Mouse (Mus musculus): ENCODE data around the gene Klhl29.

- no peak for TF ChIP-seq POLR2A (IDR thresholded peaks at IDR 0.05; ENCODE audit: low read depth, low read length)
- TF ChIP-seq CTCF (IDR thresholded peaks at IDR 0.05; ENCODE audit: borderline replicate concordance, insufficient read depth, low read length), result no peak
These were observed 188.8 kb downstream of the Klhl29 start for GRCm38 (mm10) chr12:5186645-5187044.
